Mouse (Mus musculus) NIH3T3 (cell line): ENCODE results near the gene Bmpr1b.

ENCODE experiments used
- DNase-seq: peaks from one replicate; pipeline ENCODE4 v3.0.0-alpha.2; 2012; ENCODE audit warnings: low read depth

The Bmpr1b gene

GRCm38 (mm10) chr3:141905903-141906623, 263.2 kb downstream of the Bmpr1b start:
- no peak for DNase-seq

GRCm38 (mm10) chr3:141900361-141900760, 268.9 kb downstream of the Bmpr1b start:
- no peak for DNase-seq

GRCm38 (mm10) chr3:141899521-141899920, 269.7 kb downstream of the Bmpr1b start:
- no peak for DNase-seq

GRCm38 (mm10) chr3:141897698-141898097, 271.5 kb downstream of the Bmpr1b start:
- no peak for DNase-seq

- no peak for DNase-seq
Observed at GRCm38 (mm10) chr3:141896870-141897554, 272.2 kb downstream of the Bmpr1b start.

GRCm38 (mm10) chr3:141895096-141895495, 274.1 kb downstream of the Bmpr1b start:
- no peak for DNase-seq

- DNase-seq = no peak
Observed at GRCm38 (mm10) chr3:141890668-141891067, 278.6 kb downstream of the Bmpr1b start.

- peak; percentile 56 for DNase-seq
Observed at GRCm38 (mm10) chr3:141887476-141888274, 281.6 kb downstream of the Bmpr1b start.

GRCm38 (mm10) chr3:141884190-141884589, 285.0 kb downstream of the Bmpr1b start:
- DNase-seq = no peak

GRCm38 (mm10) chr3:141882496-141882895, 286.7 kb downstream of the Bmpr1b start:
- DNase-seq = no peak

GRCm38 (mm10) chr3:141872337-141873042, 296.7 kb downstream of the Bmpr1b start:
- DNase-seq = no peak

- no peak for DNase-seq
Observed at GRCm38 (mm10) chr3:141871805-141872204, 297.4 kb downstream of the Bmpr1b start.

- peak; percentile 72 for DNase-seq
Observed at GRCm38 (mm10) chr3:141862816-141863461, 306.3 kb downstream of the Bmpr1b start.

- no peak for DNase-seq
Observed at GRCm38 (mm10) chr3:141857123-141857522, 312.1 kb downstream of the Bmpr1b start.

GRCm38 (mm10) chr3:141854339-141854738, 314.9 kb downstream of the Bmpr1b start:
- no peak for DNase-seq

- DNase-seq = no peak
Observed at GRCm38 (mm10) chr3:141850141-141850540, 319.1 kb downstream of the Bmpr1b start.

GRCm38 (mm10) chr3:141849206-141849605, 320.0 kb downstream of the Bmpr1b start:
- DNase-seq = no peak

- peak; percentile 48 for DNase-seq
Observed at GRCm38 (mm10) chr3:141838864-141839263, 330.4 kb downstream of the Bmpr1b start.

- peak; percentile 58 for DNase-seq
Observed at GRCm38 (mm10) chr3:141831135-141831534, 338.1 kb downstream of the Bmpr1b start.

- no peak for DNase-seq
Observed at GRCm38 (mm10) chr3:141828301-141828700, 340.9 kb downstream of the Bmpr1b start.

- no peak for DNase-seq
Observed at GRCm38 (mm10) chr3:141819331-141819941, 349.8 kb downstream of the Bmpr1b start.
